Mouse (Mus musculus): Measurements from ENCODE around the gene Tmem239.
A peak's percentile ranks its signal among the peaks of the same experiment; 100 is the strongest.

Tmem239 gene

DNA sequence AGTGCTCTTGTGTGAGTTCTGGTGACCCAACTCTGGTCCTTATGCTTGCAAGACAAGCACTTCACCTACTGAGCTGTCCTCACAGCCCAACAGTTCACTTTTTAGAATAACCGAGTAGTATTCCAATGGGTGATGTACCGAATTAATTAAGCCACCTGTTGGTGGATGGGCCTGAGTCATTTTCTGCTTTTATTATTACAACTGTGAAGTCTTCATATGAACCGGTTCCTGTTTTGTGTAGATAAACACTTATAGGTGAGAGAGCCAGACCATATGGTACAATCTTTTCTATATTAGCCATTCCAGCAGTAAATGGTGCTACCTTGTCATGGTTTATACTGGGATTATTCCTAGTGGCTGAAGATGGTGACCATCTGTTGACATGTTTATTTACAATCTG lies 6.5 kb downstream of the Tmem239 start:
- no peak for DNase-seq

DNA sequence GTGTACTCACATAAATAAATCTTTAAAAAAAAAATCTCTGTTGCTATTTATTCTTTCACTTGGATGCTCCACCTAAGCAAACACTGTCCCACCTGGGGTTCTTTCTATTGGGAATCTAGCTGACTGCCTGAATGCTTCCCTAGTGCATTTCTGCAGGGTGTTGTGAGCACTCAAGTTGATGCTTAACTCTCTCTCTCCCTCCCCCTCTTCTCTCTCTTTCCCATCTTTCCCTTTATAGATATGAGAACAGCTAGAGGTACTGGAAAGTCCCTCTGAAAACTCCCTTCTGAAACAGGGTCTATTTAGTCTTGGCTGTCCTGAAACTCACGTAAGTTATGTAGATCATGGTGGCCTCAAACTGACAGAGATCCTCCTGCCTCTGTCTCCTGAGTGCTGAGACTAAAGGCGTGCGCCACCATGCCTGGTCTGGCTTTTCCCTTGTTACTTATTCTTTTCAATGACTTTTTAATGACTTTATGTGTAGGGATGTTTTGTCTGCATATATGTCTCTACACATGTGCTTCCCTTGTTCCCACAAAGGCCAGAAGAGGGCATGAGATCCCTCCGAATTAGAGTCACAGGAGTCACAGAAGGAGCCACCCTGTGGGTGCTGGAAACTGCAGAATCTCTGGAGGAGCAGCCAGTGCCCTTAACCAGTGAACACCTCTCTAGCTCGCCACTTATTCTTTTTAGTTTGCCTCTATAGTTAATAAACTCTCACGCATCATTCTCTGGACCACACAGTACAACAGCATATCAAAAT lies 8.0 kb downstream of the Tmem239 start:
- DNase-seq, result no peak

- DNase-seq, result no peak
These were observed 15.7 kb downstream of the Tmem239 start for GRCm38 (mm10) chr2:130421781-130422620.

DNA sequence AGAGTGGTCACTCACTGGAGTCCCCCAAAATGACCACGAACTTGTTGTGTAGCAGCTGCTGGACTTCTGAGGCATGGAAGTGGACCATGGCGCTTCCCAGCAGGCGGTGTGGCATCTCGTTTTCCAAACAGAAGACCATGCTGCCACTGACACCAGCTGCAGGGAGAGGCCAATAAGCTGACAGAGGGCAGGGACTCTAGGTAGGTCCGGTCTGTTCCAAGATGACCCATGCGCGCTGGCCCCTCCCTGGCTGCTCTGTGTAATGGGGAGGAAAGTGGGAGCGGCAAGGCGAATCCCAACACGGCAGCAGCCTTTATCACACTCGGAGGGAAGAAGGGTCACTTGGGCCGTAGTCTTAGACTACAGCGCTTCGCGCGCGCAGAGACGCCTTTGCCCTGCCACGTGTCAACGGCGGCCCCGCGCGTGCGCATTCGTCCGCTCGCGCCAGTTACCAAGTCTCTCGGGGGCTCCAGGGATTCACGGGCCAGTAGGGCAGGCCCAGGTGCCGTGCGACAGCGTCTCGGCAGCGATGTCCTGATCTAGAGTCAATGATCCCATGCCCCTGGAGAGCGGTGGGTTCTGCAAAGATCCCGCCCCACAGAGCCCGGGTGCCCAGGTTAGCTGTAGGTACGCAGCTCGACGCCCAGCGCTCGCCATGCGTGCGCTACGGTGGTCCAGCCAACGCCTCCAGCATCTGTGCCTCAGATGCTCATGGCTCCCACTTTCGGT lies 17.3 kb downstream of the Tmem239 start:
- DNase-seq, result peak; percentile 65 to 79

DNA sequence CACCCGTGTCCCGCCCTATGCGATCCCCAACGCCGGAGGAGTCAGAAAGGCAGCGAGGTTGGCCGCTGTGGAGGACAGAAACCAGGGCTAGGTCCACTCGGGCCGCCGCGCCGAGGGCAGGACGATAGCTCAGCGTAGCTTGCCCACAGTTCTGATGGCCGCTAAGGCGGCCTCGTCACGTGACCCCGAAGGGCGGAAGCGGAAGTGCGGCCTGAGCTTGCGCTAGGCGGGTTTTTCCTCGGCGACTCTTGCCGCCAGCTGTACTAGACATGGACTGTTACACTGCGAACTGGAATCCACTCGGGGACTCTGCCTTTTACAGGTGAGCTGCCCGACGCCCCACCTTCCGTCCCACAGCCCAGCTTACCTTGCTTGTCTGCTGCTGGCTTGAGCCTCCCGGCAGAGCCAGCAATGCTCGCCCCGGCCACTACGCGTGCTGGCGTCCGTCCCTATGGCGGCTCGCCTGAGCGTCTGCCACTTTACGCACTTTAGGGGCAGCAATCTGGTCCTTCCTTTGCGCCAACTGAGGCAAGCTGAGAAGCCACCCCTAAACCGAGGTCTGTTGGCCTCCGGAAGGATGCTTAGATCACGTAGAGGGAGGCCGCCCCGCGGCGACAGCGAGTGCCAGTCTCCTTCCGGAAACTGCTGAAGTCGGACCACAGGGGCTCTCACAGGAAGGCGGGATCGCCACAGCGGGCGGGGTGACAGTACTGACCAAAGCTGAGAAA lies 18.0 kb downstream of the Tmem239 start, which contains the start of the genes Vps16 and Pced1a:
Gene Vps16, plus strand, starts transcription at position 214 of the 728 bp plus-strand sequence.
Gene Pced1a, minus strand, starts transcription at position 576 of the 728 bp plus-strand sequence.
- DNase-seq, result peak; percentile 85 to 91

GRCm38 (mm10) chr2:130425112-130425511 lies 18.8 kb downstream of the Tmem239 start:
- no peak for DNase-seq

- no peak for DNase-seq
These were observed 23.6 kb downstream of the Tmem239 start for GRCm38 (mm10) chr2:130429851-130430250.

- no peak for DNase-seq
These were observed 24.2 kb downstream of the Tmem239 start for GRCm38 (mm10) chr2:130430484-130430883.

DNA sequence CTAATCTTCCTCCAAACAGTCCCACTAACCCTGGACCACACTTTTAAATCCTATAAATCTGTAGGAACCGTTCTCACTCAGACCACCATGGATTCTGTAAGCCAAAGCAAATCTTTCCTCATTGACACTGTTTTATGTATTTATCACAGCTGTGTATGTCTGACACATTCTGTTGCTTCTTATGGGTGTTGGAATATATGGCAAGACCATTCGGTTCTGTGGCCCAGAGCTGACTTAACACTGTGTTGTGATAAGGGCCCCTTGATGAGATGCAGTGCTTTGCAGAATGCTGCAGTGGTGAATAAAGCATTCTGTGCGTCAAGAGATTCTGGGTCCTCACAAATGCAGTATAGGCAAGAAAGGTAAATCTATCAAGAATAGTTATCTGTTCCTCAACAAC lies 25.9 kb downstream of the Tmem239 start:
- no peak for DNase-seq

- peak in 1 of 2 experiments; percentile 37 for DNase-seq
These were observed 26.9 kb downstream of the Tmem239 start for GRCm38 (mm10) chr2:130433152-130433551.

GRCm38 (mm10) chr2:130436769-130437168 lies 30.5 kb downstream of the Tmem239 start:
- DNase-seq, result no peak

DNA sequence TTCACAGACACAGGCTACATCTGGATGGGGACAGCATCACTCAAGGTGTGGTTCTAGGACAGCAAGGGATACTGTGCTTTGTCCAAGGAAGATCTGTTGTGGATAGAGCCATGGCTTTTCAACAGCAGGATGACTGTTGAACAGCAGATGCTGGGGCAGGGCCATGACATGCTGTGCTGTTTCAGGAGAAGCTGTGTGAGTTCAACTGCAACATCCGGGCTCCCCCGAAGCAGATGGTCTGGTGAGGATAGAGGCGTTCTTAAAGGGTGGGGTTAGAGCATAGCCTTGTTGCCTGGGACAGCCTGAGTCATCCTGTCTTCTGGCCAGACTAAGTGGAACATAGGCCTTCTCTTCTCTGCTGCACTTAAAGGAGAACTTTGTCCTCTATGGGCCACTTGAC lies 32.6 kb downstream of the Tmem239 start:
- DNase-seq, result no peak

- no peak for DNase-seq
These were observed 33.7 kb downstream of the Tmem239 start for GRCm38 (mm10) chr2:130439840-130440480.

DNA sequence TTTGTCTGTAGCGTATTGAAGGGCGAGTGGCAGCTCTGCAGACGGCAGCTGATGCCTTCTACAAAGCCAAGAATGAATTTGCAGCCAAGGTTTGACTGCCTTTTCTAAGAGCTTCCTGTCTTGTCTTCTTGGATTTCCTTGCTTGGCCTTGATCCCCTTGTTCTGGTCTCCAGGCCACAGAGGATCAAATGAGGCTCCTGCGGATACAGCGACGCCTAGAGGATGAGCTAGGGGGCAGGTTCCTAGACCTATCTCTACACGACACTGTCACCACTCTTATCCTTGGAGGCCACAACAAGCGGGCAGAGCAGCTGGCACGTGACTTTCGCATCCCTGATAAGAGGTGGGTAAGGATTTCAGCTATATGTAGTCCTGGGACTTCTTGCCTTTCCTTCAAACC lies 35.9 kb downstream of the Tmem239 start:
- DNase-seq, result no peak

GRCm38 (mm10) chr2:130448449-130448848 lies 42.2 kb downstream of the Tmem239 start:
- no peak for DNase-seq

DNA sequence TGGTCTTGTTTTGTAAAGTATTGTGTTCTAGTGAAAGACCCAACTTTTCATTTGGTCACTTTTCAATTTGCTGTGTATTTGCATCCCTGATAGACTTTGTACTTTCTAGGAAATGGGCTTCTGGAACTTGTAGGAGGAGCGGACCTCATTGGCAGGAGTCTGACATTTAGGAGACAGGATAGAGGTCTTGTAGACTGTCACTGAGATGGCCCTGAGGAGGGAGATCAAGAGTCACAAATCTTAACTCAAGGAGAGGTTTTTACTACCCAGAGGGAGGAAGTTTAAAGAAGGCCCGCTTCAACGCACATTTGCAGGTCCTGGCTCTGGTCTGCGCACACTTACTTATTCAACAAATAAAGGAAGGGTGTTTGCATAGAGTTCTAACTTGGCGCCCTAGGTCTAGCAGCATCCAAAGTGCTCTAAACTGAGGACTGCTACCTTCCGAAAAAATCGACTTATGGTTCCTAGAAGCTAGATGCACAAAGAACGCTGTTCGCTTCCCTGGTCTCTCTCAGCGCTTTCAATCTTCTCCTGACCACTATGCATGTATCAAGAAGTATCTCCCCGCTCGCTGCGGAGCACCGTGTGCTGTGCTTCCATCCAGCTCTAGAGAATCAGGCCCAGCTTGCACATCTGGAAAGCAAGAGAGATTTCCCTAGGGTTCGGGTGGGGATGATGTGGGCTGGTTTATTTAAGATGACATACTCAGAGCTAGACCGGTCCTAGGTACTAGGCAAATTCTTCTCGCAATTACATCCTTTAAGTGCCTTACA lies 42.9 kb downstream of the Tmem239 start:
- DNase-seq, result no peak

DNA sequence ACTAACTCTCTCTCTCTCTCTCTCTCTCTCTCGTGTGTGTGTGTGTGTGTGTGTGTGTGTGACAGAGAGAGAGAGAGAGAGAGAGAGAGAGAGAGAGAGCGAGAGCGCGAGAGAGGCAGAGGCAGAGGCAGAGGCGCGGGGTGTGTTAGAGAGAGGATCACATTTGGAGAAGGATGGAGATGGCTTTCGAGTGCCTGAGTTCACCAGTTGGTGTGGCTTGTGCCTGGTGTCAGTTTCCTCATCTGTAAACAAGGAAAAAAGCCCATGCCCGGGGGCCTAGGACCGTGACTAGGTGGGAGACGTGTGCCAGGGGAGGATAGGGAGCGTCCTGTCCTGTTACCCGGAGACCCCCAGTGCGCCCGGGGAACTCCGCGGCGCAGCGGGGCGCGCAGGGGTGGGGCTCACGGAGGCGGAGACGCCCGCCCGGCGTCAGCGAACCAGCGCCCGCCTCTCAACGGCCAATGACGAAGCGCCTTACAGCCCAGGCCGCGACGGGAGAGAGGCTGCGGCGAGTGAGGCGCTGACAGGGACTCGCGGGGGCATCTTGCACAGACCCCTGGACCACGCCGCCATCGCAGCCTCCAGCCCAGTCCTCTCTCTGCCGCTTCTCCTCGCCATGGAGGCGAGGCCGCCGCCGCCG lies 43.6 kb downstream of the Tmem239 start, which contains the start of gene Ptpra:
Gene Ptpra, plus strand, starts transcription at position 485 of the 640 bp plus-strand sequence.
- peak; percentile 79 to 91 for DNase-seq

GRCm38 (mm10) chr2:130450434-130450796 lies 44.1 kb downstream of the Tmem239 start:
- DNase-seq, result peak in 1 of 2 experiments; percentile 62

GRCm38 (mm10) chr2:130451086-130451726 lies 44.9 kb downstream of the Tmem239 start:
- DNase-seq, result no peak

DNA sequence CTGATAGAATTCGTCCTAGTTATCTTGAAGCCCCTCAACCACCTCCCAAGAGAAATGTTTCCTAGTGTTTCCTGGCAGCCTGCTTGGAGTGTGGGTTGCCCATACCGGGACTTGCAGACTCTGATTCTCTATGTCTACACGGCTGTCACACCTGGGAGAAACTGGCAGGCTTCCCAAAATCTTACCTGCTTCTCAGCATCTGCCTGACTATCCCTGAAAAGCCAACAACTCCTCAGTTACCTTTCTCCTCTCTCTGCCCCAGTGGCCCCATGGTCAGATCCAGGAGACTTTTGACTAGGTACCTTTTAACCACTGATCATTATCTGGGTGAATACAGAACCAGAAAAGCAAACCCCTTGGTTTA lies 45.4 kb downstream of the Tmem239 start:
- DNase-seq, result no peak

Measured in spleen, adult 18-20 months (tissue).